Mouse (Mus musculus): ENCODE measurements at regions not wholly inside any gene's neighbourhood (a gene's known extent, or its start where the extent isn't known, plus 50 kb on each side); places are given as distances from the start of the nearest gene placed in this dataset.

GRCm38 (mm10) chr19:54259175-54259574, 215.2 kb downstream of the Adra2a start:
- TF ChIP-seq CTCF (IDR thresholded peaks at IDR 0.05; ENCODE audit: low read depth, low read length): no peak
- TF ChIP-seq POLR2A (IDR thresholded peaks at IDR 0.05; ENCODE audit: extremely low read depth, insufficient read depth, low read length): no peak

All from liver, adult 2 months (tissue).